Mouse (Mus musculus) liver, adult 2 months (tissue): ENCODE measurements around the gene Ddx31.

Experiments
- CTCF ChIP-seq: fragments of 200-500 bp; IDR thresholded peaks from 2 replicates; pipeline ENCODE4 v1.5.1; 2011; ENCODE audit warnings: low read depth, low read length, control low read depth
- POLR2A ChIP-seq: fragments of 200-500 bp; IDR thresholded peaks from 2 replicates; pipeline ENCODE4 v1.6.1; 2011; ENCODE audit warnings: low read length, control low read depth; ENCODE audit not compliant: insufficient read depth; ENCODE audit errors: extremely low read depth

- TF ChIP-seq POLR2A, result no peak
- no peak for TF ChIP-seq CTCF
Measured at GRCm38 (mm10) chr2:28855773-28856172, 15.6 kb downstream of the Ddx31 start.
